Mouse (Mus musculus) spleen, embryonic (tissue): ENCODE data around the gene Hmga2.
"Not testable (repeated sequence)": the region's sequence is repeated elsewhere in the genome, so short reads cannot be mapped to it uniquely, and the experiment has no call there.

Experiments used
- CTCF ChIA-PET: fragments of 350-600 bp; sonication (Branson Sonifier 250); formaldehyde crosslinking; loops from one replicate; lab custom pipeline; 2022; lab: Charles Lee

The Hmga2 gene

GRCm38 (mm10) chr10:120344558-120345318, 131.5 kb downstream of the Hmga2 start:
- CTCF ChIA-PET: interaction anchor here (0.7 kb wide), 1 partner anchor 11 kb away, joined by 3 read pairs; no protein-coding TSS in a partner anchor

- CTCF ChIA-PET: not testable (repeated sequence)
Measured at GRCm38 (mm10) chr10:120339906-120340305, 136.4 kb downstream of the Hmga2 start.

- CTCF ChIA-PET: no interaction called here
Measured at GRCm38 (mm10) chr10:120339324-120339723, 136.9 kb downstream of the Hmga2 start.

GRCm38 (mm10) chr10:120338841-120339240, 137.4 kb downstream of the Hmga2 start:
- CTCF ChIA-PET: no interaction called here

- CTCF ChIA-PET: not testable (repeated sequence)
Measured at GRCm38 (mm10) chr10:120338431-120338830, 137.8 kb downstream of the Hmga2 start.

GRCm38 (mm10) chr10:120327946-120328345, 148.3 kb downstream of the Hmga2 start:
- CTCF ChIA-PET: no interaction called here

- CTCF ChIA-PET: no interaction called here
Measured at GRCm38 (mm10) chr10:120323584-120324203, 152.6 kb downstream of the Hmga2 start.

GRCm38 (mm10) chr10:120322815-120323214, 153.5 kb downstream of the Hmga2 start:
- CTCF ChIA-PET: no interaction called here

- CTCF ChIA-PET: no interaction called here
Measured at GRCm38 (mm10) chr10:120319614-120320013, 156.7 kb downstream of the Hmga2 start.
